Mouse (Mus musculus): ENCODE measurements around the gene Lrp6.

Gene Lrp6

DNA sequence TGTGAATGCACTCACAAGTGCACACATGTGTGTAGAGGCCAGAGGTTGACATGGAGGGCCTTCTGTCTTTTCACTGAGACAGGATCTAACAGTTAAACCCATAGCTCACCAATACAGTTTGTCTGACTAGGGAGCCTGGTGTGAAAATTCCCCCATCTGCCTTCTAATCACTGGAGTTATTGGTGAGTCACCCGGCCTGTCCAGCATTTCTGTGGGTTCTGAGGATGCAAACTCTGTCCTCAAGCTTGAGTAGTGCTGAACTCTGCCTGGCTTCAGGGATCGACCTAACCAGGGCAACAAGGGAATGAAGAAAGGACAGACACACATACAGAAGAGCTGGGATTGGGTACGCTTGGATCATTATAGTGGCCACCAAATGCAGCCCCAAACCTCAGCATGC, 125.0 kb downstream of the Lrp6 start:
- no peak for DNase-seq (ENCODE audit: extremely low spot score, low read depth, low spot score)

DNA sequence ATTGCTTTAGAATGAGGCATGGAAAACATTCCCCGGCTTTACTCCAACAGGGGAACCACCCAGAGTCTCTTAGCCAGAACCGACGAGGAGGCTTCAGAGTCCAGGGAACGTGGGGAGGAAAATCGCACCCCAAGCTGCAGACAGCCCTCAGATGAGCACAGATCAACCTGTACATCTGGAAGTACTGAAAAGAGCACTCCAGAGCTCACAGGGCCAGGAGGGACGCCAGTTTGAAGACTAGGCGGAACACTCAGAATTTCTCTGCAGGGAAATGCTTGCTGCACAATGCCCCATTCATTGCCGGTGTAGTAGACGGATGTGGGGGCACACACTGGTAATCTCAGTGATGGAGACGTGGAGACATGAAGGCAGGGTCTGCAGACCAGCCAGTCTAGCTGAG, 126.7 kb downstream of the Lrp6 start:
- DNase-seq (ENCODE audit: extremely low spot score, low read depth, low spot score), result no peak

- no peak for DNase-seq (ENCODE audit: extremely low spot score, low read depth, low spot score)
Observed at GRCm38 (mm10) chr6:134439401-134440021, 127.3 kb downstream of the Lrp6 start.

- DNase-seq (ENCODE audit: extremely low spot score, low read depth, low spot score), result no peak
Observed at GRCm38 (mm10) chr6:134436955-134437354, 129.8 kb downstream of the Lrp6 start.

GRCm38 (mm10) chr6:134434866-134435390, 131.8 kb downstream of the Lrp6 start:
- DNase-seq (ENCODE audit: extremely low spot score, low read depth, low spot score), result no peak

GRCm38 (mm10) chr6:134434044-134434443, 132.7 kb downstream of the Lrp6 start:
- DNase-seq (ENCODE audit: extremely low spot score, low read depth, low spot score), result no peak

GRCm38 (mm10) chr6:134433281-134433680, 133.5 kb downstream of the Lrp6 start:
- no peak for DNase-seq (ENCODE audit: extremely low spot score, low read depth, low spot score)

- no peak for DNase-seq (ENCODE audit: extremely low spot score, low read depth, low spot score)
Observed at GRCm38 (mm10) chr6:134431583-134431982, 135.2 kb downstream of the Lrp6 start.

GRCm38 (mm10) chr6:134430161-134430799, 136.5 kb downstream of the Lrp6 start:
- DNase-seq (ENCODE audit: extremely low spot score, low read depth, low spot score), result no peak

- DNase-seq (ENCODE audit: extremely low spot score, low read depth, low spot score), result no peak
Observed at GRCm38 (mm10) chr6:134428455-134428854, 138.3 kb downstream of the Lrp6 start.

GRCm38 (mm10) chr6:134427165-134427564, 139.6 kb downstream of the Lrp6 start:
- no peak for DNase-seq (ENCODE audit: extremely low spot score, low read depth, low spot score)

DNA sequence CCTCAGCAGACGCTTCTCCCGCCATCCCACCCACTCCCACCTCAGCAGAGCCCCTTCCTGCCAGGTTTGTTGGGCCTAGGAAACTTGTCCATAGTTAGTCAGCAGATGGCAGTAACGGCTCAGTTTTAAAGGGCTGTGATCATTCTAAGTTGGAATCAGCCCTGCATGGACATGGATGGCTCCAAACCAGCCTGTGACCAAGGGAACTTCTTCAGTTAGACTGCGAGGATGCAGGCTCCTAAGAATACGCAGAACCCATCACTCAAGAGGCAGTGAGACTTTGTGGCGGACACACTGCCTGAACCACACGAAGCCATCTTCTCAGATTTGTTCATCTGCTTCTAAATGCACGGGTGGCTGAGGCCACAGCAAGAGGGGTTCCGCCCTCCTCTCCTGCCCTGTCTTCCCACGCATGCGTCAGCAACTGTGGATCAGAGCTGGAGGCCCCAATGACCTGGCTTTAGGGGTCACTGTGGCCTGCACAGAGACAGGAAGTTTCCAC, 141.5 kb downstream of the Lrp6 start:
- DNase-seq (ENCODE audit: extremely low spot score, low read depth, low spot score), result peak; percentile 69

- no peak for DNase-seq (ENCODE audit: extremely low spot score, low read depth, low spot score)
Observed at GRCm38 (mm10) chr6:134421921-134422320, 144.8 kb downstream of the Lrp6 start.

DNA sequence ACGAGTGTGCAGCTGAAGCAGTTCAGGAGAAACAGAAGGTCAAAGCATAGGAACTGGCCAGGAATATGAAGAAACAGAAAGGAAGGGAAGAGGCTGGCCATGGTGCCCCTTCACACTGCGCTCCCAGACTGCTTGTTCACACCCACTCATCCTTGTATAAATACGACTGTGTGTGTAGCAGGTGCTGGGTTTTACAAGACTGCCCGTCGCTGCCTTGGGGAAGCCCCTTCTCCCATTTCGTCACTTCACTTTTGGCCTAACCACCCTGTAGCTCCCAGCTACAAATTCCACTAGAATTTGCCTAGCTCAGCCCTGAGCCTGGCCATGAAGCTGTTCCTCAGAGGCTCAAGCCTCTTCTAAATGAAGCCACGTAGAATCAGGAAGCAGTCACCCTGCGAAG, 146.4 kb downstream of the Lrp6 start:
- DNase-seq (ENCODE audit: extremely low spot score, low read depth, low spot score), result no peak

GRCm38 (mm10) chr6:134417886-134418285, 148.9 kb downstream of the Lrp6 start:
- DNase-seq (ENCODE audit: extremely low spot score, low read depth, low spot score), result no peak

- no peak for DNase-seq (ENCODE audit: extremely low spot score, low read depth, low spot score)
Observed at GRCm38 (mm10) chr6:134416556-134417105, 150.1 kb downstream of the Lrp6 start.

- DNase-seq (ENCODE audit: extremely low spot score, low read depth, low spot score), result no peak
Observed at GRCm38 (mm10) chr6:134414532-134414883, 152.3 kb downstream of the Lrp6 start.

DNA sequence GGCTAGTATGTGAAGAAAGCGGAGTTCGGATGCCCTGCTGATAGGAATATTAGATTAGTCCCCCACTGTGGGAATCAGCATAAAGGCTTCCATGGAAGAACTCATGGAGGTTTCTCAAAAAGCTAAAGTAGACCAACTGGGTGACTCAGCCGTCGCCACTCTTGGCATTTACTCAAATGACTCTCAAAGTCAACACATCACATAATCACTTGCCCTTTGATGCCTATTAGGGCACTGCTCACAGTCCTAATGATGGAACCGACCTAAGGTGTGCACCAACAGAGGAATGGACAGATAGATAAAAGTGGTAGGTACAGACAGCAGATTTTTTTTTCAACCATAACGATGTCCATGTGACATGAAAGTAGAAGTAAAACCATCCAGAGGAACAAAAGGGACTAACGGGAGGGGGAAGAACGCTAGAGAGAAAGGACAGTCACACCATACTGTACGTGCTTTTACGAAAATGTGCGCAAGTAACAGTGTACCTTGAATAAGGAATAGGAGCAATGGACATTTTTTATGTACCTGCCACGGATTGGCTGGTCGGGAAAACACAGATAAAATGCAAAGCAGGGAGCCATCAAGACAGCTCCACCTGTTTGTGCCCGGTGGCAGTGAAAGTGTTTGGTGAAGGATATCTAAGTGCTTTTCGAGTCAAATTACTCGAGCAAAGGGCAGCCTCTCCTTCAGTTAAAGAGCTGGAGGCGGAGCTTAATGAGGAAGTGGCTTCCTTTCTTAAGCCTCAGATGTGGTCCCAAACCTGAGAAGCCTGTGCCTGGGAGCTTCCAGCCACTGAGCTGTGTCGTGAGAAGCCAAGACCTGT, 152.8 kb downstream of the Lrp6 start:
- DNase-seq (ENCODE audit: extremely low spot score, low read depth, low spot score), result no peak

GRCm38 (mm10) chr6:134407226-134407625, 159.5 kb downstream of the Lrp6 start:
- DNase-seq (ENCODE audit: extremely low spot score, low read depth, low spot score), result no peak

DNA sequence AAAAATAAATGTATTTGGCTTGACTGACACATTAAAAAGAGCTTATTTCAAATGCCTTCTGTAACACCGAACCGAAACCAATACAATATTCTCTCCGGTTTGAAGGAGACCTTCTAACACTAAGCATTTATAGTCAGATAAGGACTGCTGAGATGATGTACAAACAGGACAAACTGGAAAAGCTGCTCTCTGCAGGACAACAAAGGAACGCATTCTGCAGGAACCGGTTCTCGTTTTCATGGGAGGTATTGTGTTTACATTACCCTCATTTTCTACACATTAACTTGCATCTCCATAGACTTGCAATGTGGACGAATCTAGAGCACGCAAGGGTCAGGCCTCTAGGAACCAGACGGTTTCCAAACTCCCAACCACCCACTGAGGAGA, 163.1 kb downstream of the Lrp6 start:
- no peak for DNase-seq (ENCODE audit: extremely low spot score, low read depth, low spot score)

- peak; percentile 53 for DNase-seq (ENCODE audit: extremely low spot score, low read depth, low spot score)
Observed at GRCm38 (mm10) chr6:134402914-134403683, 163.7 kb downstream of the Lrp6 start.

All from hindlimb bud, embryonic 11.5 days (tissue).